Mouse (Mus musculus): ENCODE measurements around the gene Spag16. TPM values are rescaled to one million over a fixed set of nuclear protein-coding genes. Genes with fewer than 3 reads are reported as not detected.

The Spag16 gene
- polyA plus RNA-seq, 1 experiment: not detected

GRCm38 (mm10) chr1:70380096-70380495, 553.3 kb downstream of the Spag16 start:
- no peaks in the 10 kb centered on the region for H3K36me3 ChIP-seq (ENCODE audit: control insufficient read depth, insufficient read depth, low read length)
- H3K27ac ChIP-seq (ENCODE audit: insufficient read depth, low read depth, low read length): no peak overlapping the region
- WGBS: 92% methylated on average over 7 of the region's 7 CpGs

GRCm38 (mm10) chr1:70442209-70443080, 615.7 kb downstream of the Spag16 start:
- H3K36me3 ChIP-seq (ENCODE audit: control insufficient read depth, insufficient read depth, low read length): no peaks in the 10 kb centered on the region
- TF ChIP-seq CTCF (IDR thresholded peaks at IDR 0.05; ENCODE audit: extremely low read depth, insufficient read length, insufficient replicate concordance, low read depth, low read length) (no peak), POLR2A (IDR thresholded peaks at IDR 0.05; ENCODE audit: low read depth, low read length) (no peak)
- H3K4me1 ChIP-seq (ENCODE audit: control insufficient read depth, insufficient read depth, insufficient read length, low read length): no peaks in the 10 kb centered on the region
- no peaks in the 10 kb centered on the region for H3K27me3 ChIP-seq (ENCODE audit: control insufficient read depth, insufficient read depth, low read length)
- WGBS: 71% methylated on average over 9 of the region's 9 CpGs
- H3K27ac ChIP-seq (ENCODE audit: insufficient read depth, low read depth, low read length): no peak overlapping the region
- no peak overlapping the region for H3K4me3 ChIP-seq (ENCODE audit: low read depth, low read length)

More at GRCm38 (mm10) chr1:70380096-70380495, 553.3 kb downstream of the Spag16 start:
- TF ChIP-seq POLR2A (IDR thresholded peaks at IDR 0.05; ENCODE audit: low read depth, low read length) (no peak), CTCF (IDR thresholded peaks at IDR 0.05; ENCODE audit: extremely low read depth, insufficient read length, insufficient replicate concordance, low read depth, low read length) (no peak)
- no peaks in the 10 kb centered on the region for H3K27me3 ChIP-seq (ENCODE audit: control insufficient read depth, insufficient read depth, low read length)
- H3K4me1 ChIP-seq (ENCODE audit: control insufficient read depth, insufficient read depth, insufficient read length, low read length): no peaks in the 10 kb centered on the region
- no peak overlapping the region for H3K4me3 ChIP-seq (ENCODE audit: low read depth, low read length)

GRCm38 (mm10) chr1:70479864-70480263, 653.1 kb downstream of the Spag16 start:
- Histone ChIP-seq H3K36me3 (ENCODE audit: control insufficient read depth, insufficient read depth, low read length) (no peaks in the 10 kb centered on the region), H3K4me3 (ENCODE audit: low read depth, low read length) (no peak overlapping the region), H3K4me1 (ENCODE audit: control insufficient read depth, insufficient read depth, insufficient read length, low read length) (no peaks in the 10 kb centered on the region), H3K27ac (ENCODE audit: insufficient read depth, low read depth, low read length) (no peak overlapping the region), H3K27me3 (ENCODE audit: control insufficient read depth, insufficient read depth, low read length) (no peaks in the 10 kb centered on the region)
- no peak for TF ChIP-seq POLR2A (IDR thresholded peaks at IDR 0.05; ENCODE audit: low read depth, low read length)
- no peak for TF ChIP-seq CTCF (IDR thresholded peaks at IDR 0.05; ENCODE audit: extremely low read depth, insufficient read length, insufficient replicate concordance, low read depth, low read length)
- WGBS: 85% methylated on average over 1 of the region's 1 CpGs

GRCm38 (mm10) chr1:70518918-70519317, 692.1 kb downstream of the Spag16 start:
- Histone ChIP-seq H3K27me3 (ENCODE audit: control insufficient read depth, insufficient read depth, low read length) (no peaks in the 10 kb centered on the region), H3K4me1 (ENCODE audit: control insufficient read depth, insufficient read depth, insufficient read length, low read length) (no peaks in the 10 kb centered on the region), H3K27ac (ENCODE audit: insufficient read depth, low read depth, low read length) (no peak overlapping the region), H3K36me3 (ENCODE audit: control insufficient read depth, insufficient read depth, low read length) (no peaks in the 10 kb centered on the region), H3K4me3 (ENCODE audit: low read depth, low read length) (no peak overlapping the region)
- TF ChIP-seq CTCF (IDR thresholded peaks at IDR 0.05; ENCODE audit: extremely low read depth, insufficient read length, insufficient replicate concordance, low read depth, low read length): no peak
- TF ChIP-seq POLR2A (IDR thresholded peaks at IDR 0.05; ENCODE audit: low read depth, low read length): no peak

- H3K27me3 ChIP-seq (ENCODE audit: control insufficient read depth, insufficient read depth, low read length): no peaks in the 10 kb centered on the region
- no peaks in the 10 kb centered on the region for H3K4me1 ChIP-seq (ENCODE audit: control insufficient read depth, insufficient read depth, insufficient read length, low read length)
- no peaks in the 10 kb centered on the region for H3K36me3 ChIP-seq (ENCODE audit: control insufficient read depth, insufficient read depth, low read length)
- H3K27ac ChIP-seq (ENCODE audit: insufficient read depth, low read depth, low read length): no peak overlapping the region
- no peak overlapping the region for H3K4me3 ChIP-seq (ENCODE audit: low read depth, low read length)
- TF ChIP-seq POLR2A (IDR thresholded peaks at IDR 0.05; ENCODE audit: low read depth, low read length): no peak
- no peak for TF ChIP-seq CTCF (IDR thresholded peaks at IDR 0.05; ENCODE audit: extremely low read depth, insufficient read length, insufficient replicate concordance, low read depth, low read length)
- WGBS: 78% methylated on average over 2 of the region's 2 CpGs
Measured at GRCm38 (mm10) chr1:70527134-70527533, 700.4 kb downstream of the Spag16 start.

GRCm38 (mm10) chr1:70529771-70530170, 703.0 kb downstream of the Spag16 start:
- WGBS: 51% methylated on average over 2 of the region's 2 CpGs
- no peaks in the 10 kb centered on the region for H3K27me3 ChIP-seq (ENCODE audit: control insufficient read depth, insufficient read depth, low read length)
- H3K27ac ChIP-seq (ENCODE audit: insufficient read depth, low read depth, low read length): no peak overlapping the region
- no peaks in the 10 kb centered on the region for H3K4me1 ChIP-seq (ENCODE audit: control insufficient read depth, insufficient read depth, insufficient read length, low read length)
- H3K4me3 ChIP-seq (ENCODE audit: low read depth, low read length): no peak overlapping the region
- TF ChIP-seq CTCF (IDR thresholded peaks at IDR 0.05; ENCODE audit: extremely low read depth, insufficient read length, insufficient replicate concordance, low read depth, low read length) (no peak), POLR2A (IDR thresholded peaks at IDR 0.05; ENCODE audit: low read depth, low read length) (no peak)
- H3K36me3 ChIP-seq (ENCODE audit: control insufficient read depth, insufficient read depth, low read length): no peaks in the 10 kb centered on the region

- Histone ChIP-seq H3K27me3 (ENCODE audit: control insufficient read depth, insufficient read depth, low read length) (no peaks in the 10 kb centered on the region), H3K27ac (ENCODE audit: insufficient read depth, low read depth, low read length) (no peak overlapping the region), H3K36me3 (ENCODE audit: control insufficient read depth, insufficient read depth, low read length) (no peaks in the 10 kb centered on the region), H3K4me1 (ENCODE audit: control insufficient read depth, insufficient read depth, insufficient read length, low read length) (no peaks in the 10 kb centered on the region), H3K4me3 (ENCODE audit: low read depth, low read length) (no peak overlapping the region)
- 78% methylated on average over 2 of the region's 2 CpGs for WGBS
- TF ChIP-seq POLR2A (IDR thresholded peaks at IDR 0.05; ENCODE audit: low read depth, low read length) (no peak), CTCF (IDR thresholded peaks at IDR 0.05; ENCODE audit: extremely low read depth, insufficient read length, insufficient replicate concordance, low read depth, low read length) (no peak)
Measured at GRCm38 (mm10) chr1:70551839-70552238, 725.1 kb downstream of the Spag16 start.

Data from small intestine, adult 2 months (tissue).